Mouse (Mus musculus): Measurements from ENCODE around the gene Cep57l1.

Cep57l1 gene

DNA sequence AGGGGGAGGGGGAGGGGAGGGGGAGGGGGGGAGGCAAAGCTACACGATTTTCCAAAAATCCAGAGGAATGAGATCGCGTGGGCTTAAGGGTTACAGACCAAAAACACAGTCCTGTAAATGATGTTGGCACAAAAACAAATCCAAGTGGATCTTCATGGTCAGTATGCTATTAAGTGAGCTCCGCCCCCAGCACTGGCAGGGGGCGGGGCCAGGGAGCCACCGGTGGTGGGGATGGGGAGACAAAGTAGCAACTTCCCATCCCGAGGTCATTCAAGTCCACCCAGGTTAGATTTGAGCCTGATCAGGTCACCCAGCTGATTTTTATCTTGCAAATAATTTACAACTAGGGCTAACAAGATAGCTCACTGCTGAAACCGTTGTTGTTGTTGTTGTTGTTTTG is 132.3 kb downstream of the Cep57l1 start:
- in situ Hi-C loops (cut with MboI) = no loop called here

DNA sequence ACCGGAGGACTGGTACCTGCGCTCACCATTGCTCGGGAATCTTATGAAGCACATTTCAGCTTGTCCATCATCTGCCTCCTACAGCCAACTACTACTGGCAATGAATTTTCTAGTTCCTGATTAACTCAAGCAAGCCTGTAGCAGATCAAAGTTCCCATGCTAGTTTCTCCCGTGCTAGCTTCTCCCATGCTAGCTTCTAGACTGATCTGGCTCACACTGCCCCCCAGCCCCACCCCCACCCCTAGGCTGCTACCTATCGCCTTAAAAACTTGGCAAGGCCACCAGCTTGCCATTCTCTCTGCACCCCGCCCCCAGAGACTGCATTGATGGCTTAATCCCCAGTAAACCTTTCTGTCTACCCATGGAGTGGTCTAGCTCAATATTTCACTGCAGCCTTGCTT is 133.0 kb downstream of the Cep57l1 start:
- in situ Hi-C loops (cut with MboI) = no loop called here

DNA sequence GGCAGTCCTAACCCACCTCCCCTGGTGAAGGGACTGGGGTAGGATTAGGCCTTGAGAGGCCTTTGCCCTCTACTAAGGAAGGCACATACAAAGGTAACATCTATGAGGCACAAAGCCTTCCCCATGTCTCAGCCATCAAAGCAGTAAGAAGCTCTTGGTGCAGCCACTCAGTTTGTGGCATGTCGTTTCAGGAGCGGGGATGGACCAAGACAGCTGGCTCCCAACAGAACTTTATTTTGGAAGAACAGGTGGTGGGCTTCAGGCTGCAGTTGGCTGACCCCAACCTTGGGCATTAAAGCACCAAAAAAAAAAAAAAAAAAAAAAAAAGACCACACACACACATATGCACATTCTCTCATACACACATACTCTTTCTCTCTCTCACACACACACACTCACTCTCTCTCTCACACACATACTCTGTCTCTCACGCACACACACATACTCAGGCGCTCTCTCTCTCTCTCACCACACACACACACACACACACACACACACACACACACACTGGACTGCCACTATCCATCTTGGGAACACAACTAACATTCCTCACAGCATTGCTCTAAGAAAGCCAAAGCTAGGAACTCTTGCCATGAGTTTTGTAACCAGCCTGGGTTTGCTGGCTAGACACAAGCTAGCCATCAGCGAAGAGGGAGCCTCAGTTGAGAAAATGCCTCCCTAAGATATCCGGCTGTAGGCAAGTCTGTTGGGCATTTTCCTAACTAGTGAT is 133.7 kb downstream of the Cep57l1 start:
- in situ Hi-C loops (cut with MboI) = no loop called here

DNA sequence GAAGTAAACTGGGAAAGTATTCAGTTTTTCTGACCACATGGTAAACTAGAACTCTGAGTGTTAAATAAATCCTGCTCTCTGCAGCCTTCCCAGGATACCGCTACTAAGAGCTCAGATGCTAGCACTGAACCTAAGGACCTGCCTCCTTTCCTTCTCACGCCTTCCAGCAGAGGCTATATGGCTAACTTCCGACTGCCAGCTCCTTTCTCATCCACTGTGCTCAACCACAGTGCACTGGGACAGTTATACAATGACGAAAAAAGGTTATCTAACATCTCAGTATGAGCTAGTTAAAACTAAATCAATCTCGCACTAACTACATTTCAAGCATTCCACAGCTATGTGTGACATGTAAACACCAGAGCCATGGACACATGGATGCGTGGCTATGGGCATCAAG is 134.4 kb downstream of the Cep57l1 start:
- in situ Hi-C loops (cut with MboI) = no loop called here

DNA sequence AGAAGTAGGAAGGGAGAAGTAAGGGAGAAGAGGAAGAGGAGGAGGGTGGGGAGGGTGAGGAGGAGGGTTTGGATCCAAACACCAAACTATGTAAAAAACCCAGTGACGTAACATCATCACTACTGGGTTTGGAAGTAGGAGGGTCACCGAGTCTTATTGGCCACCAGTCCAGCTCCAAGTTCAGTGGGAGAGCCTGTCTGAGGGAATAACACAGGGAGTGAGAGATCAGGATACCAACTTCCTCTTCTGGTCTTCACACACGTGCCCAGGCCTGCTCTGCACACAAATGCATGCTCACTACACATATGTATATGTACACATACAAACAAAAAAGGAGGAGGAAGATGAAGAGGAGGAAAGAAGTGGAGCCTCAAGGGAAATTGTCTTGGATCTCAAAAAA is 135.3 kb downstream of the Cep57l1 start:
- in situ Hi-C loops (cut with MboI) = no loop called here

DNA sequence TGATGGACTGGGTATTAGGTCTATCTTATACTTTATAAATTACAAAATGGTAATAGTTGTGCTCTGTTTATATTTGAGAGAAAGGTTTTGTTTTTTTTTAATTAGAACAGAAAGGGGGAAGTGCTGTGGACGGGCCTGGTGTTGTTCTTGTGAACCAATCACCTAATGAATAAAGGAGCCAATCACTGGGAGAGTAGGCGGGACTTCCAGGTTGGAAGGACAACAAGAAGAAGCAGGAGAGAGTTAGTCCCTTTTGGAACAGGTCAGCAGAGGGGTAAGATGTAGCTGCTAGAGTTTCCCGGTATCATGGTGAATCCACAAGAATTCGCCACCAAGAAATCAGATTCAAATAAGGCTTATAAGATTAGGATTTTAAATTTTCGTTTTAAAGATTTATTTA is 139.5 kb downstream of the Cep57l1 start:
- in situ Hi-C loops (cut with MboI) = no loop called here
